Mouse (Mus musculus) cerebellum, adult 11-12 months (tissue): ENCODE measurements around the gene Aunip.
"Not testable (repeated sequence)": the region's sequence is repeated elsewhere in the genome, so short reads cannot be mapped to it uniquely, and the experiment has no call there.

ENCODE experiments used
- DNase-seq: peaks from one replicate; pipeline ENCODE4 v3.0.0; 2022

Gene Aunip

GRCm38 (mm10) chr4:134485151-134485900 is 25.5 kb upstream of the Aunip start:
- peak; percentile 67 for DNase-seq

GRCm38 (mm10) chr4:134488211-134488610 is 22.6 kb upstream of the Aunip start:
- no peak for DNase-seq

GRCm38 (mm10) chr4:134489986-134490665 is 20.7 kb upstream of the Aunip start:
- no peak for DNase-seq

- peak; percentile 54 for DNase-seq
Measured at GRCm38 (mm10) chr4:134491716-134492115, 19.1 kb upstream of the Aunip start.

- DNase-seq: peak; percentile 33
Measured at GRCm38 (mm10) chr4:134494161-134494560, 16.6 kb upstream of the Aunip start.

- DNase-seq: peak; percentile 41
Measured at GRCm38 (mm10) chr4:134494780-134495545, 15.8 kb upstream of the Aunip start.

GRCm38 (mm10) chr4:134495546-134495923 is 15.3 kb upstream of the Aunip start:
- peak; percentile 32 for DNase-seq

GRCm38 (mm10) chr4:134496595-134497210 is 14.1 kb upstream of the Aunip start, which contains the start of gene Paqr7:
Paqr7 (plus strand) TSS chr4:134496697.
- DNase-seq: peak; percentile 91

GRCm38 (mm10) chr4:134497223-134497622 is 13.6 kb upstream of the Aunip start:
- no peak for DNase-seq

GRCm38 (mm10) chr4:134497986-134498731 is 12.6 kb upstream of the Aunip start:
- DNase-seq: peak; percentile 45

- not testable (repeated sequence) for DNase-seq
Measured at GRCm38 (mm10) chr4:134498983-134499382, 11.8 kb upstream of the Aunip start.

- no peak for DNase-seq
Measured at GRCm38 (mm10) chr4:134501095-134501494, 9.7 kb upstream of the Aunip start.

- no peak for DNase-seq
Measured at GRCm38 (mm10) chr4:134503686-134504357, 7.0 kb upstream of the Aunip start.

- DNase-seq: no peak
Measured at GRCm38 (mm10) chr4:134505303-134505789, 5.5 kb upstream of the Aunip start.

GRCm38 (mm10) chr4:134505966-134506594 is 4.7 kb upstream of the Aunip start:
- DNase-seq: no peak

- peak; percentile 45 for DNase-seq
Measured at GRCm38 (mm10) chr4:134506713-134507112, 4.1 kb upstream of the Aunip start.

- DNase-seq: no peak
Measured at GRCm38 (mm10) chr4:134510396-134510795, 403 bp upstream of the Aunip start.

GRCm38 (mm10) chr4:134511730-134512129 is 931 bp downstream of the Aunip start:
- DNase-seq: no peak

GRCm38 (mm10) chr4:134512798-134513197 is 2.0 kb downstream of the Aunip start:
- no peak for DNase-seq

- DNase-seq: no peak
Measured at GRCm38 (mm10) chr4:134514309-134514930, 3.6 kb downstream of the Aunip start.

GRCm38 (mm10) chr4:134515614-134516013 is 4.8 kb downstream of the Aunip start:
- no peak for DNase-seq
